Comparison of ENCODE assay signal across 8 mouse cellular contexts in the genomic region with DNA sequence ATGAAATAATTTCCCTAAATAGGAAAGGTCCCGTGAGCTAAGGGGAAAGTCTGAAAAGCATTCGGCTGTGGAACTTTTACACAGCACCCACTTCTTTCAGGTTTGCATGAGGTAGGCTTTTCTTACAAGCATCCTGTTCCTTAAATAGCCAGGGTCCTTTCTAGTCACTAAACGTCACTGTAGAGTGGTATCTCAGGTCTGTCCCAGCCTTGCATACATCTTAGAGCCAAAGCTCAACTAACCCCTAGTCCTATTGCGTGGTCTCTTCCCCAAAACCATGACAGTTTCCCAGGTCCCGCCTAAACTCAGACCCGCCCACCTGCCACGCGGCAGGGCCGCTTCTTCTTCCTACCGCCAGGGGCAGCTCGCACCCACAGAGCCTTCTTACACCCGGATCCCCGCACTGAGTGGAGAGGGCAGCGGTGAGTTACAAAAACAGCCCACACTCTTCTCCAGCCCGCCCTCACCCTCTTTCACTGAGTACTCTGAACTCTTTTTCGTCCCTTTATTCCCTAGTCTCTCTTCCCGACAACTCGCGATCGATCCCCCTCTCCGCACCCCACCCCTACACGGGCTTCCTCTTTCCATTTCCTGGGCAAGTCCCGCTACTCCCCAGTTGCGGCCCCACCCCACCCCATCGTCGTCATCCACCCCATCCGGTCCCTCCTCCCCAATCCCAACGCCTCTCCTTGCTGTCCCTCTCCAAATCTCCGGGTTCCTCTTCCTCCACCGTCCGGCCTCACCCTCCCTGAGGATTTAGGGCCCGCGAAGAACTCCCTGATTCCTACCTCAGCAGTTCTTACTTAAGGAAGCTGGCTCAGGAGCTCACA. TPM values are rescaled to one million over a fixed set of nuclear protein-coding genes. Genes with fewer than 3 reads are reported as not detected.
DNase-seq lines count a peak whose midpoint lies in the region; ATAC-seq and TF ChIP-seq lines count a peak whose summit lies in the region.

A gene (plus strand): TSS at position 170 of the 830 bp plus-strand sequence.

- no peaks in the 10 kb centered on the region for H3K36me3 ChIP-seq in hindbrain, postnatal 0 days (ENCODE audit: insufficient read depth, low read length)
- peaks cover 16% of the 10 kb centered on the region for H3K36me3 ChIP-seq in midbrain, embryonic 10.5 days

- peak within 1 kb of the TSS; percentile 59 for H3K27ac ChIP-seq in hindbrain, postnatal 0 days
- peak within 1 kb of the TSS; percentile 90 for H3K27ac ChIP-seq in midbrain, embryonic 10.5 days (replicated peaks)

- WGBS in hindbrain, postnatal 0 days: 3% methylated on average over 33 of the region's 33 CpGs
- 3% methylated on average over 33 of the region's 33 CpGs for WGBS in midbrain, embryonic 10.5 days

- no peaks in the 10 kb centered on the region for H3K27me3 ChIP-seq in hindbrain, postnatal 0 days (ENCODE audit: insufficient read depth, low read length)
- H3K27me3 ChIP-seq in midbrain, embryonic 10.5 days (ENCODE audit: low read depth, poor library complexity, severe bottlenecking): 0 out of 2 replicates have a peak, but pooled peaks cover 13% of the 10 kb centered on the region

- H3K9ac ChIP-seq in hindbrain, postnatal 0 days (replicated peaks; ENCODE audit: low read length): peak within 1 kb of the TSS; percentile 44

- H3K4me1 ChIP-seq in hindbrain, postnatal 0 days (ENCODE audit: insufficient read depth, low read length): 0 out of 2 replicates have a peak, but pooled peaks cover 5% of the 10 kb centered on the region
- peaks cover 32% of the 10 kb centered on the region for H3K4me1 ChIP-seq in midbrain, embryonic 10.5 days

- peak; percentile 87 for ATAC-seq in common myeloid progenitor, adult 5-6 weeks (replicated peaks; ENCODE audit: low read depth, poor library complexity, severe bottlenecking)
- peak; percentile 93 for ATAC-seq in hindbrain, postnatal 0 days

- peak within 1 kb of the TSS; percentile 29 for H3K4me3 ChIP-seq in hindbrain, postnatal 0 days (ENCODE audit: low read length)
- H3K4me3 ChIP-seq in midbrain, embryonic 10.5 days: peak within 1 kb of the TSS; percentile 65

- DNase-seq in adrenal gland, adult 18-20 months (ENCODE audit: low spot score in 2 of 2): peak; percentile 83 to 84
- peak; percentile 83 for DNase-seq in gastrocnemius, postnatal 10 days
- DNase-seq in hindbrain, postnatal 0 days (ENCODE audit: low spot score): peak; percentile 81
- peak; percentile 84 for DNase-seq in left cerebral cortex, postnatal 4 days
- DNase-seq in midbrain, embryonic 10.5 days (ENCODE audit: low spot score): peak; percentile 90
- peak; percentile 92 for DNase-seq in skeletal muscle tissue, adult 2 months (ENCODE audit: low read depth, low spot score)
- DNase-seq in yolk sac, embryonic 10.5 days (ENCODE audit: low spot score): peak; percentile 90

- intact Hi-C loops in left cerebral cortex, postnatal 4 days (cut with DNase I): no loop called here

- H3K4me2 ChIP-seq in hindbrain, postnatal 0 days (ENCODE audit: low read depth, low read length): peak within 1 kb of the TSS; percentile 48

- no peaks in the 10 kb centered on the region for H3K9me3 ChIP-seq in hindbrain, postnatal 0 days (ENCODE audit: low read length)
- no peaks in the 10 kb centered on the region for H3K9me3 ChIP-seq in midbrain, embryonic 10.5 days (replicated peaks)

- TF ChIP-seq CTCF in hindbrain, postnatal 0 days (IDR thresholded peaks at IDR 0.05; ENCODE audit: low read depth): peak; percentile 92

RNA-seq across cellular contexts. Expression of the gene that starts here (rescaled TPM):
- total RNA-seq in adrenal gland, adult 18-20 months (2021): 10 to 100 TPM; 30.4 to 32.3 TPM
- 8.0 and 12.1 TPM in 2 replicates for total RNA-seq in common myeloid progenitor, adult 5-6 weeks (2017)
- 10 to 100 TPM in 1 of 2 experiments, 1 to 10 TPM in 1; 7.6 to 13.1 TPM for total RNA-seq in gastrocnemius, postnatal 10 days (2021)
- 16.3 and 16.6 TPM in 2 replicates for total RNA-seq in hindbrain, postnatal 0 days (2014; rRNA removed)
- 6.7 and 7.5 TPM in 2 replicates for polyA plus RNA-seq in hindbrain, postnatal 0 days (2015; fragmentation: Nextera tagmentation; extraction: Ambion mirVana)
- 1 to 10 TPM; 3.1 to 4.0 TPM for total RNA-seq in left cerebral cortex, postnatal 4 days (2021)
- 15.4 and 17.1 TPM in 2 replicates for polyA plus RNA-seq in midbrain, embryonic 10.5 days (2016; fragmentation: Nextera tagmentation; extraction: Ambion mirVana)

Comparison
In these comparisons a context has a peak if more than half of its experiments do, and no peak if none do; other contexts are left out.
1. Peak in every context shown above with its lines: DNase-seq, ATAC-seq, H3K4me3 ChIP-seq and H3K27ac ChIP-seq.